Mouse (Mus musculus): ENCODE data around the gene Nqo1.

The Nqo1 gene

DNA sequence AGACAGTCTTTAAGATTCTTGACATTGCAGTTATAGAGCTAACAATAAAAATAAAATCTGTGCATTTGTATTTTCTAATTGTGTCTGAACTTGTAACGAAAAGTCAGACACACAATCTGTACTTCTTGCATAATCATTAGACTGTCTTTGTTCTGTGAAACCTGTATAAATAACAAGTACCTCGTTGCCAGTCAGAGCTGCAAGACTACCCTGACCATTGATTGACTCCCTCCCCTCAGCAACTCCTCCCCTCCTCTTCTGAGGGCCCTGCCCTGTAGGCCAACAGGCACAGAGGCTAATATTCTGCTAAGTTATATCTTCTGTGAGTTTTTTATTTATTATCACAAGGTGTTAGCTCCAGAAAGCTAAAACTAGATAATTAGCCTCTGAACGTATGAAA is 2.9 kb upstream of the Nqo1 start:
- DNase-seq (ENCODE audit: low spot score in 2 of 2), result no peak

DNA sequence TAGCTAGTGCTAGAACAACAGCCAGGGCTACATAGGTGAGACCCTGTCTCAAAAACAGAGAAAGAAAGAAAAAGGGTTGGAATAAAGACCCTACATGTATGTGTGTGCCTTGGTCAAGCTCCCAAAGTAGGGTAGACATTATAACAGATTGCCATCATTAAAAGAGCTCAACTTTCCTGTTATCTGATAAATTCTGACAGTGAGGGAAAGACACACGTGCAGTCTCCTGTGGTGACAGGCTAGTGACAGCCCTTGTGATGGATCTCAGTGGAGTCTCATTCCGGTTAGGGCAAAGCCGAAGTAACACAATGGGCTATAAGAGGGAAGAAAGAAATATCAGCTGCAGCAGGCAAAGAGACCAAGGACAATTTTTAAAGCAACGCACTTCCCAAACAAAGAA is 1.1 kb upstream of the Nqo1 start:
- DNase-seq (ENCODE audit: low spot score in 2 of 2), result no peak

DNA sequence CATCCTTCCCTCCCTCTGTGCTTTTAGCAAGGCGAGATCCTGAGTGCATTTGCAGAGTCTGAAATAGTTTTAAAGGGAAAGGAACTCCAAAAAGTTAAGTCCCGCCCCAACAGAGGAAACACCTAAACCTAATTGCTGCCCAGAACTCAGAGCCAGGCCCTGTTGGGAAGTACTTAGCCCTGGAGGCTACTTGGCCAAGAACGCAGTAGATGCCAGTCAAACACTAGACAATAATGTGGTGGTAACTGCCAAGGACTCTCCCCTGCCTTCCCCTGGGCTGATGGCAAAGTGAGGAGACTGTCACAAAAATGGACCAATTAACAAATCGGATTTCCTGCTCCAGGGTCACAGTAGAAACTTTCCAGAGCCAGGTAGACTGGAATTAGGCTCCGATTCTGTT is 1.1 kb downstream of the Nqo1 start:
- DNase-seq (ENCODE audit: low spot score in 2 of 2), result no peak

DNA sequence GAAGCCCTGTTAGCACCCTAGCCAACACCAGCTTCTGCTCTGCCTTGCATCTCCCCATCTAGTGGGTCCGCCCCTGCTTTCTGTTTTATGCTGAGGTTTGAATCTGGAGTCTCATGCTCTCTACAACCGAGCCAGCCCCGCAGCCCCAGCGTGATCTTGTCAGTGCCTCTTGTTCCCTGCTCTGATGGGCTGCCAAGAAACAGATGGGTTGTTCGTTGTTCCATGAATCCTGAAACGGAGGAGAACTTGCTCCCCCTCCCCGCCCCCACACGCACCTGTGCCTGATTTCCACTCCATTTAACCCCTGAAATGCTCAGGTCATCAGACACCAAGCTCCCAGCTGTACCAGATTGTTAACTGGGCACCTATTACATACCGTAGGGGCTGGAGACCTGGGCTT is 3.5 kb downstream of the Nqo1 start:
- no peak for DNase-seq (ENCODE audit: low spot score in 2 of 2)

DNA sequence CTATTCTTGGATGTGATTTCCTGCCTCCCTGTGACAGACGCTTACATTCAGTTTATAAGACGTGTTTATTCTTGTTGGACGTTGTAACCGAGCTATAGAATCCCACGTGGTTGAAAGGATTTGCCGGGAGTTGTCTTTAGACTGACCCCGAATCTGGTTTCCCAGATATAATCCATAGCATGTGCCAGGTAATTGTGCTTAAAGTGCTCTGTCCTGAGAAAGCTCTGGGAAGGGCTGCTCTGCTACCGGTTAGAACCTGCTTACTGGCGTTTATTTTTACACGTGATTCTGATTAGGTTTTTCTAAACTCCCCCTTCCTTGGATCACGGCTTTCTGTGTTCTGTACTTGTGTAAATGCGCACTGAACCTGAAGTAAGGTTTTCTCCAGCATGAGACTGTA is 5.3 kb downstream of the Nqo1 start:
- DNase-seq (ENCODE audit: low spot score in 2 of 2), result no peak

DNA sequence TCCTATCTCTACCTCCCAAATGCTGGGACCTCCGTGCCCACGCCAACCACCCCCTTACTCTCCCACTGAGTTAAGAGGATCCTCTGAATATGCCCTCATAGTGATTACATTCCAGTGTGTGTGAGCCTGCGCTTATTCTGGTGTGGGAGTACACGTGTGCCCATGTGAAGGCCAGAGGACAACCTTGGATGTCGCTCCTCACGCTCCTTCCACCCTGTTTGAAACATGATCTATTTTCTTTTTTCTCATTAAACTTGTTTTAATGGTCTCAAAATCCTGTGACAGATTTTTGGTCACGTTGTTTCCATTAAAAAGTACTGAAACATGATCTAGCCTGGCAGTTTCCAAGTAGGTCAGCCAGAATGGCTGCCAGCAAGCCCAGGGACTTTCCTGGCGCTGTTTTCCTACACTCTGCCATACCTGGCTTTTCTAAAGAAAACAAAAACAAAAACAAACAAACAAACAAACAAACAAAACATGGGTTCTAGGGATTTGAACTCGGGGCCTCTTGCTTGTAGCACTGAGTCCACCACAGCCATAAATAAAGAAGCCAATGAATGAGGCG is 6.8 kb downstream of the Nqo1 start:
- DNase-seq (ENCODE audit: low spot score in 2 of 2), result no peak

DNA sequence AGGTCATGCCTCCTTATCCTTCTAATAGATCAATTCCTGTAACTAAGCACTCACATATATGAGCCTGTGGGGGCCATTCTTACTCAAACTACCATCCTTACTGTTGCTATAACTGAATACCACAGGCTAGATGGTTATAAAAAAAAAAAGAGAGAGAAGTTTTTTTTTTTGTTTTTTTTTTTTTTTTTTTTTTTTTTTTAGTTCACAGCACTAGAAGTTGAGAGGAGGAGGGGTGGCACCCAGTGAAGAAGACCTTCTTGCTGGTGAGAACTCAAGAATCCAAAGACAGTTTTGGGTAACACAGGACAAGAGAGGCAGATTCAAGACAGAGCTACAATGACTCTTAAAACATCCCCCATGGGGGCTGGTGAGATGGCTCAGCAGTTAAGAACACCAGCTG is 7.6 kb downstream of the Nqo1 start:
- no peak for DNase-seq (ENCODE audit: low spot score in 2 of 2)

DNA sequence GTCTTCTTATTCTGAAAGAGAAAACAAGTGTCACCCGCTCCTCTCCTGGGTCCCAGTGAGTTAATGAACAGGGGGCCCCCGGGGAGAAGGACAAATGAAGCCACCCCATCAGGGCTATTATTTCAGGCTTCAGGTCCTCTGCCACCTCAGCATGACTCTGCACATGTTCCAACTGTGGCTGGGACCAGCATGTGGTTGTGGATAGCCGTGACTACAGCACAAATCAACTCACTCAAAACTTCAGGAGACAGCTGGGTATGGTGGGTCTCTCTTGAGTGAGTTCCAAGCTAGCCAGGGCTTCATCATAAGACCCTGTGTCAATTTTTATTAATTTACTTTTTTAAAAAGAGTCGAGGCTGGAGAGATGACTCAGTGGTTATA is 11.9 kb downstream of the Nqo1 start:
- no peak for DNase-seq (ENCODE audit: low spot score in 2 of 2)

DNA sequence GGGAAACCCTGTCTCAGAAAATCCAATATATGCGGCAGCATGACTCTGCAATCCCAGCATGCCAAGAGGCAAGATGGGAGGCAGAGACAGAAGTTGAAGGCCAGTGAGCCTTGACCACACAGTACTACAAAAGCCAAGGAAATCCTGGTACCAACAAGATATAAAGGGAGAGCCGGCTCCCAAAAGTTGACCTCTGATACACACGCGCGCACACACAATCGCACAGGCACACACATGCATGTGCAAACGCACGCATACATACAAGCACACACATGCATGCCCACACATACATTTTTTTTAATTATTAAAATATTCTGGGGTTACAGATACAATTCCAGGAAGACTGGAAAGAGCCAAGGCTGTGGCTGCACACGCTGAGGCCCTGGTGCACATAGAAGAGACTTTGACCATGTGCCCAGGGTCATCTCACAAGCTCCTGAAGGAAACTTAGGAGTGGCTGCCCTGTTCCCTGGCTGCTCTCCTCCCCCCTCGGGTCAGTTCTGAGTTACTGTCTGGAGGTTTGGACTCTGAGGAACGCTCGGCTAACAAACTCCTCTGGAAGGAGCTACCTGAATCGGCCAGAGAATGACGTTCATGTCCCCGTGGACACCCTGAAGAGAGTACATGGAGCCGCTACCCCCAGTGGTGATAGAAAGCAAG is 12.4 kb downstream of the Nqo1 start:
- no peak for DNase-seq (ENCODE audit: low spot score in 2 of 2)

DNA sequence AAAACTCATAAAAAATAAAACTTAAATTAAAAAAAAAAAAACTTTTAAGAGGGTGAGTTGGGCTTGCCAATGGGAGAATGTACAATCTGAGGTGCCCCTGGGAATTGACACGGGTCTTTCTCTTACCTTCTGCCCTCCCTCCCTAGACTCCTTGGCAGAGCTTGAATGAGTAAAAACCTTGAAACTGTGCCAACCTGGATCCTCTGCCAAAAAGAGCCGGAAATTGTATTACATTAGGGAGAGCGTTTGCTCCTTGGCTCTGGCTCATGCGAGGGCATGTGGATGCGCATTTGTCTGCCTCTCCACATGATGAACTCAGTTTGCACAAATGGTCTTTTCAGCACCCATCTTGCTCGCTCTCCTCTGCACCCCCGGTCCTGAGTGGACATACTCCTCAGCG is 13.4 kb downstream of the Nqo1 start:
- no peak for DNase-seq (ENCODE audit: low spot score in 2 of 2)

DNA sequence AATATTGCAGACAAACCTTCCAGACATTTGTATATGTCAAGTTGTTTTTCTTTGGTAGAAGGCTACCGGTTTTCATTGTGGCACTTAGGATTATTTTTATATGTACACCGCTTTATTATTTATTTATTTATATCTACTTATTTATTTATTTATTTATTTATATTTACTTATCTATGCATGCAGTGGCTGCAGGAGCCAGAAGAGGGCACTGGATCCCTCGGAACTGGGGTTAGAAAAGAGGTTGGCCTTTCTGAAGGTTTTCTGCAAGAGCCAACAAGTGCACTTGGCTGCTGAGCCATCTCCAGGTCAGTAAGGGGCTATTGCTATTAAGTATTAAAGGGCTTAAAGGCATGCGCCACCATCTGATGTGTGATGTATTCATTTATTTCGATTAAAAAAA is 15.1 kb downstream of the Nqo1 start:
- DNase-seq (ENCODE audit: low spot score in 2 of 2), result peak in 1 of 2 experiments; percentile 8

DNA sequence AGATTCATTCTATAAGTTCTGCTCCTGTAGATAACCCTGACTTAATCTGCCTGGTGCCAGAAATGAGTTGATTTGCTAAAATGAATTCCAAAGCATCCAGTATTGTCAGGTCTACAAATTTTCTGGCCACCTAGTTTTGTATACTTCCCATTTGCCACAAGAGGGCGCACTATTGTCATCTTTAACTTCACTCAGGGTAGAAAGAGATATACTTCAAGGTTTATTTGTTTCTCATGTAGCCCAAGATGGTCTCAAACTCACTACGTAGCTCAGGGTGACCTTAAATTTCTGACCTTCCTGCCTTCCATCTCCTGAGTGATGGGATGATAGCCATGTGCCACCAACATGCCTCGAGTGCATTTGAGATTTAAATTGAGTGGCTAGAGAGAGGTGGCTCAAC is 16.4 kb downstream of the Nqo1 start:
- DNase-seq (ENCODE audit: low spot score in 2 of 2), result no peak

DNA sequence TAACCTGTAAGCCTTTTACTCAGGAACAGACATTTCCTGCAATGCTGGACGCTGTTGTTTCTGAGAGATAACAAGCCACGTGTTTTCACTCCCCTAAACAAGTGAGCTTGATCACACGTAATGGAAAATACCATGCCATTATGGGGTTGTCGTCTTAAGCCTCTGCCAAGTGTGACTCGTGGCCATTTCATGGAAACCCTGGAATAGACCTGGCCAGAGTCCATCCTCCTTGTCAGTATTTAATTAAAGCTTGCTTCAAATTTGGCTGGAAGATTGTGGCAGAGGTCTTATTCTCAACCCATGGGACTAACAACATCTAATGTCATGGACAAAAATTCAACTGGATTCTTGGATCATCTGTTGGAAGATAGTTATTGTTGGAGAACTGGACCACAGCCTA is 16.8 kb downstream of the Nqo1 start:
- DNase-seq (ENCODE audit: low spot score in 2 of 2), result no peak

DNA sequence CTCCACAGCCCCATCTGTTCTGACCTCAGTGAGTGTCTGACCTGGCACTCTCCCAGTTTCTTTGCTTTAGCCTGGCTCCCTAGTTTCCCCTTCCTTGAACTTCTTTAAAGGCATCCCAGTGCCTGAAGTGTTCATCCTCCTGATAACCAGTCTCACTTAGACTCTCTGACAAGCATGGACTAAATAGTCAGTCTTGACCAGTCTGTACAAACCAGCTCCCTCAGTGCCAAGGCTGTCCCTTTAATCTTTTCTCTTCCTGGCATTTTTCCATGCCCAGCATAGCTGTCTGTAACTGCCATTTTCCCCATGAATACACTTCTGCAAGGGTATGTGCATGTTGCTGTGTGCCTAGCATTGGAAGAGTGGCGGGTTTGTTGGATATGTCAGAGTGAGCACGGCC is 17.9 kb downstream of the Nqo1 start:
- no peak for DNase-seq (ENCODE audit: low spot score in 2 of 2)

DNA sequence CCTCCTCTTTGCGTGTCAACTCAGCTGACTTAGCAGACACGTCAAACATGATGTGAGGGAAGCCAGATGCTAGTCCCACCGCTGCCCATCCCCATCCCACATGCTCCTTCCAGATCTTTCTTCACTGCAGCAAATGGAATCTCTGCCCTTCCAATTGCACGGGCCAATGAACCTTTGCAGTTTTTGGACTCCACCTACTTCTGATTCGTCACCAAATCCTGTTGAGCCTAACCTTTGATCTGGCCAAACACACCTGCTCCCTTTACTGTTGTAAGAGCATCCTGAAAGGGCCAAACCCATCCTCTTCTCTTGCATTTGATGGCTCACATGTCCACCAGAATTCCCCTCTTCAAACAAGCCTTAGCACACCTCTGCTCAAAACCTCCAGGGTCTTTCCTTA is 18.4 kb downstream of the Nqo1 start:
- no peak for DNase-seq (ENCODE audit: low spot score in 2 of 2)

DNA sequence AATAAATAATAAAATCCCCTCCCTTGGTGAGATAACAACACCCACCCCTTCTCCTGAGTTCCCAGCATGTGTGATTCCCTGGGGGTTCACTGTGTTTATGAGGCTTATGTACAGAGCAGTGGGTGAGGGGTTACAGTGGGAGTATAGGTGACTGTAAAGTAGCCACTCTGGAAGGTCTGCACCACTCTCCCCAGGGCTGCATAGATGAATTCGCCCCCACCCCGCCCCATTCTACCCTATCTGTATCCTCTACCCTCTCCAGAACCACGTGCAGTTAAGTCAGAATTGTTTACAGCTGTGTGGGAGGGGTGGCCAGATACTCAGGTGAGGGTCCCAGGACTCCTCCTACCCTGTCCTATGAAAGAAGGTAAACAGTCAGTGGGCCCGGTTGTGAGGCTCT is 20.1 kb downstream of the Nqo1 start:
- DNase-seq (ENCODE audit: low spot score in 2 of 2), result no peak

DNA sequence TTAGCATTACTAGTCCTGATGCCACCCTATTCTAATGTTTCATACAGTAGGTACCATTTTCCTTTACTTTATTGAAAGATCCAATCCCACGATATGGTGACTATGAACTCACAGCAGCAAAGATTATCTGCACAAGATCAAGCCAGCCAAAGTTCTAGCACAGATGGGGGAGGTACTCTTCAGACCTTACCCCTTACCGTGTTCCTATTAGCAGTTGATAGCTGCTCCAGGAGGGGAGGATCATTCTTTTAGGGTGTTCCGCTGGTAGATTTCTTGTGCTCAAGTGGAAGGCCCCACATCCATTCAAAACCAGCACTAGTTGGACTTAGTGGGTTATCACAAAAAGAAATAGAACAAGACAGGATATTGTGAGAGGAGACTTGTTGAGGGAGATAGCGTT is 21.3 kb downstream of the Nqo1 start:
- DNase-seq (ENCODE audit: low spot score in 2 of 2), result no peak

DNA sequence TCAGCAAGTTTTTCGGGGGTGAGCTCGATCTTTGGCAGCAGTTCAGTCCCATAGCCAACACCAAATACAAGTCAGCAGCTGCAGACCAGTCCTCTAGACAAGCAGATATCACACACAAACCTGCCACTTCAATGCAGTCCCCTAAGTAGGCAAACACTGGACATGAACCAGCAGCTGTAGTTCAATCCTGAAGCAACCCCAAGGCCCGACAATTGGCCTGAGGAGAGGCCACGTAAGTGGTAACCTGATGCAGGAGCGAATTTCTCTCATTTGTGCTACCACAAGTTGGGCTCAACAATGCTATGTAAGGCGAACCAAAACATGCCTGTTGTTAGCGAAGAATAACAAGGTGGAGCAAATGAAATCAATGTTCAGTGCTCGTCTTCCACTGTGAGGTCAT is 22.3 kb downstream of the Nqo1 start:
- DNase-seq (ENCODE audit: low spot score in 2 of 2), result no peak

DNA sequence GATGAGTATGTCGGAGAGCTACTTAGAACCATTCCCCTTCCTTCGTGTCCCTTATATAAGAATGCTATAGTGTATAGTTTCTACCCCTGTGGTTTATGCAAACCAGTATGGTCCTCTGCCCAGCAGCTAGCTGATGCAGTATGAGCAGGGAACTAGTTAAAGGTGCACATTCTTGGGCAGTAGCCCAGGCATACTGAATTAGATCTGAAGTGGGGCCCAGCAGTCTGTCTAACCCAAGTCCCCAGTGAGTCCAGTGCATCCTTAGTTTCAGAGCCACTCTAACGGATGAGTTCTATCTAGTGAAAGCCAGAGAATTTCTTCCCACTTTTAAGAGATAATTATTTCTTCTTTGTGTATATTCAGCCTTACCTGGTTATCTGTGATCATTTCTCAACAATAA is 25.7 kb downstream of the Nqo1 start:
- DNase-seq (ENCODE audit: low spot score in 2 of 2), result no peak

DNA sequence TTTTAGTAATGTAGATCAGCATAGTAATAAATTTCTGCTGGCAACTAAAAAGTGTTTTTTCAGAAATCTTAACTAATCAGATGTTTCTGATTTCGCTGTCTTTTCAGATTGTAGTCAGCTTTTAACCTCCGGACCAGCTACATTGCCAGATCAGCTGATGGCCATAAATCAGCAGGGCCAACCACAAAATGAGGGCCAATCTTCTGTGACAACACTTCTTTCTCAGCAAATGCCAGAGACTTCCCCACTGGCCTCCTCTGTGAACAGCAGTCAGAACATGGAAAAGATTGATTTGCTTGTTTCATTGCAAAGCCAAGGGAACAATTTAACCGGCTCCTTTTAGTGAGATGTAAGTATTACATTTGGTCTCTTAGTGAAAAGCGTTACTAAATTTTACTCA is 32.7 kb downstream of the Nqo1 start:
- DNase-seq (ENCODE audit: low spot score in 2 of 2), result no peak

Data from spleen, postnatal 14 days (tissue).